ENCODE assay signal across 7 mouse cellular contexts in the genomic region with DNA sequence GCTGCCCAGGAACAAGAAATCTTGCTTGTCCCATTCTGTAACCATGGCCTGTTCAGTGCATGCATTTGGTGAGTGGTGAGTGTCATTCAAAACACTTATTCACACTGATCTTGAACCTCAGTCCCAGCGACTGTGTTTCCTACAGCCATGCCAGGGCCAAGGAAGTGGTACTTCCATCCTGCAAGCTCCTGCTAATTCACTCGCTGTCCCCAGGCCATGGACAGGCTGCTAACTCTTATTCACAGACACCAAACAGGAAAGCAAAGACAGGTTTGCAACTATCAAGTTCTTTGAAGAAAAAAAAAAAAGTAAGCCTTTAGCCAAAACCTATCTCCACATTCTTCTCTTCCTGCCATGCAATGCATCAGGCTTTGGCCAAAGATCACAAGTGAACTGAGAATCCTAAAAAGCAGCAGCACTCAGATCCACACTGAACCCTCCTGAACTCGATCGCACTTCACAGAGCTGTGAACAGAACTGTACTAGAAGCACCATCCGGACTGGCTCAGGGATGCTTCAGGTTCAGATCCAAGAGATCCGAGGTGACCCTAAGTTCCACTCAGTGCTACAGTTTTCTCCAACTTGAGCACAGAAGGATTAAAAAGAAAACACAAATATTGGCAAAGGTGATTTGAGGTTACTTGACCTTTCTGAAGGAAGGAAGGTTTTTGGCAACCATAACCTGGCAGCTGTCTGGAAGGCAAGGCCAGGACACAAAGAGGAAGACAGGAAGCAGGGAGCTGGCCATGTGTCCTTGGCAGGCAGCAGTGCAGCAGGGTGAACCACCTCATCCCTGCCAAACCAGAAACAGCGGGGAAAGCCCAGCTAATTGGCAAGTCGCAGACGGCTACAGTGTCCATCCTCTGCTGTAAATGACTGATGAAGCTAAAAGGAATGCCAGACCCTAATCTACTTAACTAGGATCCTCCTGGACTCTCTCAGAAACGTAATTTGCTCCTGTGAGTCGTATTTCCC.
DNase-seq lines count a peak whose midpoint lies in the region; ATAC-seq and TF ChIP-seq lines count a peak whose summit lies in the region.

No protein-coding gene starts in this region.

- DNase-seq in 416B (ENCODE audit: low read depth) = peak; percentile 22
- peak; percentile 72 for DNase-seq in NIH3T3 (ENCODE audit: low read depth)
- peak; percentile 37 for DNase-seq in embryo, embryonic 10.5 days (ENCODE audit: low spot score)
- peak; percentile 43 for DNase-seq in kidney, postnatal 0 days (ENCODE audit: low spot score)
- no peak for DNase-seq in B cell, adult 2 months

- H3ac ChIP-seq in myocyte (ENCODE audit: control insufficient read depth, insufficient read length) = no peak overlapping the region

- no peak overlapping the region for H3K4me2 ChIP-seq in heart, embryonic 11.5 days
- no peak overlapping the region for H3K4me2 ChIP-seq in kidney, postnatal 0 days (ENCODE audit: low read length)
- H3K4me2 ChIP-seq in myocyte (ENCODE audit: low read depth) = peak overlapping the region; percentile 86

- H3K27me3 ChIP-seq in heart, embryonic 11.5 days (ENCODE audit: control insufficient read depth, insufficient read depth, low read length) = no peaks in the 10 kb centered on the region
- no peaks in the 10 kb centered on the region for H3K27me3 ChIP-seq in kidney, postnatal 0 days (ENCODE audit: insufficient read depth, low read length)
- no peaks in the 10 kb centered on the region for H3K27me3 ChIP-seq in myocyte (ENCODE audit: control insufficient read depth, insufficient read depth, insufficient read length)

- H3K9me3 ChIP-seq in heart, embryonic 11.5 days (replicated peaks; ENCODE audit: control insufficient read depth, low read length) = no peaks in the 10 kb centered on the region
- H3K9me3 ChIP-seq in kidney, postnatal 0 days (replicated peaks; ENCODE audit: low read length) = no peaks in the 10 kb centered on the region

- WGBS in heart, embryonic 11.5 days (ENCODE audit: insufficient replicate concordance) = 38% methylated on average over 11 of the region's 11 CpGs
- WGBS in kidney, postnatal 0 days = 46% methylated on average over 11 of the region's 11 CpGs

- H3K36me3 ChIP-seq in heart, embryonic 11.5 days (ENCODE audit: control insufficient read depth, insufficient read depth, low read length) = no peaks in the 10 kb centered on the region
- no peaks in the 10 kb centered on the region for H3K36me3 ChIP-seq in kidney, postnatal 0 days (ENCODE audit: insufficient read depth, low read length)
- H3K36me3 ChIP-seq in myocyte (ENCODE audit: control insufficient read depth, insufficient read depth) = no peaks in the 10 kb centered on the region

- peaks cover 43% of the 10 kb centered on the region for H3K79me2 ChIP-seq in myocyte (ENCODE audit: control insufficient read depth, insufficient read depth)

- H3K4me1 ChIP-seq in heart, embryonic 11.5 days (ENCODE audit: control insufficient read depth, insufficient read depth, low read length) = peaks cover 37% of the 10 kb centered on the region
- H3K4me1 ChIP-seq in kidney, postnatal 0 days (replicated peaks; ENCODE audit: insufficient read depth, low read length) = peaks cover 4% of the 10 kb centered on the region; the same call in 1 of the 2 replicates

- TF ChIP-seq POLR2A in myocyte (IDR thresholded peaks at IDR 0.05; ENCODE audit: insufficient read length, low read depth) = no peak

- no peak for ATAC-seq in heart, embryonic 11.5 days (replicated peaks; ENCODE audit: insufficient number of reproducible peaks, low FRiP score, low TSS enrichment)
- 0 out of 2 replicates have a peak, but pooled peaks have one; percentile 59 for ATAC-seq in kidney, postnatal 0 days (replicated peaks; ENCODE audit: low FRiP score, low read depth)

- TF ChIP-seq CTCF in kidney, postnatal 0 days (IDR thresholded peaks at IDR 0.05; ENCODE audit: low read depth) = no peak

- H3K4me3 ChIP-seq in heart, embryonic 11.5 days (ENCODE audit: low read depth, low read length) = no peak overlapping the region
- no peak overlapping the region for H3K4me3 ChIP-seq in kidney, postnatal 0 days (replicated peaks; ENCODE audit: low read depth, low read length)
- H3K4me3 ChIP-seq in myocyte = peak overlapping the region; percentile 1

- H3K27ac ChIP-seq in heart, embryonic 11.5 days (ENCODE audit: low read depth, low read length) = peak overlapping the region; percentile 36
- H3K27ac ChIP-seq in kidney, postnatal 0 days = peak overlapping the region; percentile 38

- no peak overlapping the region for H3K9ac ChIP-seq in heart, embryonic 11.5 days (ENCODE audit: low read depth, low read length)
- no peak overlapping the region for H3K9ac ChIP-seq in kidney, postnatal 0 days (ENCODE audit: low read depth, low read length)

TF ChIP-seq in myocyte, 11 proteins besides CTCF, POLR2A, EP300 and RAD21:
- TF ChIP-seq TCF12 (IDR thresholded peaks at IDR 0.05; ENCODE audit: insufficient read depth, poor library complexity, severe bottlenecking) (peak; percentile 21), CEBPB (IDR thresholded peaks at IDR 0.05; ENCODE audit: insufficient read depth, poor library complexity, severe bottlenecking) (no peak), USF1 (IDR thresholded peaks at IDR 0.05; ENCODE audit: low read depth) (no peak), E2F4 (IDR thresholded peaks at IDR 0.05; ENCODE audit: insufficient read depth) (no peak), POLR2AphosphoS2 (IDR thresholded peaks at IDR 0.05; ENCODE audit: insufficient read length, low read depth) (no peak), MAX (IDR thresholded peaks at IDR 0.05; ENCODE audit: low read depth) (no peak), MYOD1 (IDR thresholded peaks at IDR 0.05; ENCODE audit: control insufficient read depth in 1 of 3, insufficient read length in 2 of 3, low read depth in 2 of 3) (peak; percentile 1 to 86 (median 74)), REST (IDR thresholded peaks at IDR 0.05; ENCODE audit: insufficient read depth, insufficient read length) (no peak), SRF (IDR thresholded peaks at IDR 0.05; ENCODE audit: control insufficient read depth, insufficient read length, low read depth) (no peak), MYOG (IDR thresholded peaks at IDR 0.05; ENCODE audit: control insufficient read depth in 1 of 3, insufficient read depth in 1 of 3, insufficient read length in 2 of 3, low read depth in 2 of 3) (peak; percentile 57 to 80 (median 58)), TCF3 (IDR thresholded peaks at IDR 0.05; ENCODE audit: insufficient read length, low read depth) (no peak)

Comparison
In these comparisons a context has a peak if more than half of its experiments do, and no peak if none do; other contexts are left out.
1. DNase-seq: peak in 416B (single experiment), NIH3T3 (single experiment), embryo, embryonic 10.5 days (single experiment) and kidney, postnatal 0 days (single experiment); none in B cell, adult 2 months (0 of 2).